Mouse (Mus musculus): ENCODE measurements at regions not wholly inside any gene's neighbourhood (a gene's known extent, or its start where the extent isn't known, plus 50 kb on each side); places are given as distances from the start of the nearest gene placed in this dataset.

DNA sequence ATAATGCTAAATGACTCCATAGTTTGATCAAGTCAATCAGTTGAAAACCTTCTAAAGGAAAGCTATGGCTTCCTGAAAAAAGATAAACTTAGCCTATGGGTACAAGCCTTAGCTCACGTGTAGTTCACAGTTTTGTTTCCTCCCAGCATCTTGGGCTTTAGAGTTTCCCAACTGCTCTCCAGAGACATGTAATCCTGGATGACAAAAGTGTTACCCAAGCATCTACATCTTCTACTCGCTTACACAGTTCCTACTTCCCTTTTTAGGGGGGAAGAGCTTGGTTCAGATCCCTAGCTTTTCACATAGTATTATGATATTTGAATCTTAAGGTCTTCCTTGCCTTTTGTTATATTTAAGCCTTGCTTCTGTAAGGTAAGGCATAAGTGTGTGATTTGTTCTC is 157.5 kb upstream of the Brinp3 start:
- 81% methylated on average over 2 of the region's 2 CpGs for whole genome bisulfite sequencing
- H3K36me3 ChIP-seq (ENCODE audit: control insufficient read depth, insufficient read depth), result no peaks in the 10 kb centered on the region
- no peak overlapping the region for H3K27ac ChIP-seq (ENCODE audit: low read length)
- no peaks in the 10 kb centered on the region for H3K4me1 ChIP-seq (replicated peaks; ENCODE audit: control insufficient read depth, insufficient read depth, low read length)
- no peak overlapping the region for H3K4me3 ChIP-seq (replicated peaks; ENCODE audit: low read length)
- no peaks in the 10 kb centered on the region for H3K9me3 ChIP-seq (ENCODE audit: control insufficient read depth, low read length)
- ATAC-seq, result no peak
- no peak overlapping the region for H3K4me2 ChIP-seq (ENCODE audit: low read length)
- H3K9ac ChIP-seq (replicated peaks; ENCODE audit: low read depth, low read length), result no peak overlapping the region
- H3K27me3 ChIP-seq (replicated peaks; ENCODE audit: control insufficient read depth, insufficient read depth, low read length), result no peaks in the 10 kb centered on the region

DNA sequence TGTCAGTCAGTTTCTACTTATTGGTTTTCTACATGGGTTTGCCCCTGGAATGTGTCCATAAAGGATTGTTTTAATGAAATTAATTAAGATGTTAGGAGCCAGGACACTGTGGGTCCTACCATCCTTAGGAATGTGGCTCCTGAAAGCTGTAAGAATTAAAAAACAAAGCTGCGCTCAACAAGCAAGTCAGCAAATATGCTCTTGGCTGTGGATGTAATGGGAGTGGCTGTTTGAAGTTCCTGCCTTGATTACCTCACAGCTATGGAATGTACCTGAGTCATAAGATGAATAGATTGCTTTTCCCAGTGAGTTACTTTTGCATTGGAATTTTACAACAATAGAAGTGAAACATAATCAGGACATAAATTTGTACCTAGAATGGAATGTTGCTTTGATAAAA is 137.6 kb upstream of the Brinp3 start:
- Histone ChIP-seq H3K27me3 (replicated peaks; ENCODE audit: control insufficient read depth, insufficient read depth, low read length) (no peaks in the 10 kb centered on the region), H3K36me3 (ENCODE audit: control insufficient read depth, insufficient read depth) (no peaks in the 10 kb centered on the region), H3K4me3 (replicated peaks; ENCODE audit: low read length) (no peak overlapping the region), H3K9ac (replicated peaks; ENCODE audit: low read depth, low read length) (no peak overlapping the region), H3K27ac (ENCODE audit: low read length) (no peak overlapping the region), H3K4me2 (ENCODE audit: low read length) (no peak overlapping the region), H3K4me1 (replicated peaks; ENCODE audit: control insufficient read depth, insufficient read depth, low read length) (no peaks in the 10 kb centered on the region), H3K9me3 (ENCODE audit: control insufficient read depth, low read length) (no peaks in the 10 kb centered on the region)
- WGBS, result 75% methylated on average over 1 of the region's 1 CpGs
- no peak for ATAC-seq

DNA sequence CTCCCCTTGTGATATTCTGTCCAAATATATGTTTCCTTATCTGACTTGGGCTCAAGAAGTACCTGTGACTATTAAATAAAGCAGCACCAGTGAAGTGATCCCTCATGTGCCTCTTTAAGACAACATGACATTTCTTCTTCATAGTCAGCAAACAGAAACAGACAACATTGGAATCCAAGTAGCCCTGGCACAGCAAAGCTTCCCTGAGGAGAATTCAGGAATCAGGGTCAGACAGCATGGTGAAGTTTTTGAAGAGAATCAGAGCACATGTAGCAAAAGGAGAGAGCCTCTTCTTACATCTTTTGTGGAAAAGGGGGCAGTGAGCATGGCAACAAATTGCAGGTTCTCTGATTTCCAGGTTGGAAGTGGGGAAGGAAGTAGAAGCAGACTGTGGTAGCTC is 136.3 kb upstream of the Brinp3 start:
- Histone ChIP-seq H3K36me3 (ENCODE audit: control insufficient read depth, insufficient read depth) (no peaks in the 10 kb centered on the region), H3K4me3 (replicated peaks; ENCODE audit: low read length) (no peak overlapping the region), H3K4me2 (ENCODE audit: low read length) (no peak overlapping the region), H3K9ac (replicated peaks; ENCODE audit: low read depth, low read length) (no peak overlapping the region), H3K9me3 (ENCODE audit: control insufficient read depth, low read length) (no peaks in the 10 kb centered on the region), H3K27me3 (replicated peaks; ENCODE audit: control insufficient read depth, insufficient read depth, low read length) (no peaks in the 10 kb centered on the region), H3K4me1 (replicated peaks; ENCODE audit: control insufficient read depth, insufficient read depth, low read length) (no peaks in the 10 kb centered on the region), H3K27ac (ENCODE audit: low read length) (no peak overlapping the region)
- no peak for ATAC-seq

DNA sequence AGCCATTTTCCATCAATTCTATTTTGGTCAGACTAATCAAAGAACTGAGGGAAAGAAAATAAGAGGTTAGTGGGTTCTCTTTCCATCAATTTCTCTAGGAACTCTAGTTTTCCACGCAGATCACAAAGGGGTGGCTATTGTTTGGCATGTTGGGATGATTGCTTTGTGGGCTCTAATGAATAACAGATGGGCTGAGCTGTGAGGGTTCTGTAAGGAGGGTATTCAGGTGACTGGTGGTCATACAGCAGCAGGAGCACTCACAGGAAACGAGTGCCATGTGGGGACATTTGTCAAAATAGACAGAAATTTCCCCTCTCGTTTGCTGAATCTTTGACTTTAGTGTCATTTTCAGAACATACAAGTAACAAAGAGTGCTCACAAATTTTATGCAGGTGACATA is 134.9 kb upstream of the Brinp3 start:
- Histone ChIP-seq H3K4me1 (replicated peaks; ENCODE audit: control insufficient read depth, insufficient read depth, low read length) (no peaks in the 10 kb centered on the region), H3K27ac (ENCODE audit: low read length) (no peak overlapping the region), H3K9ac (replicated peaks; ENCODE audit: low read depth, low read length) (no peak overlapping the region), H3K27me3 (replicated peaks; ENCODE audit: control insufficient read depth, insufficient read depth, low read length) (no peaks in the 10 kb centered on the region), H3K4me3 (replicated peaks; ENCODE audit: low read length) (no peak overlapping the region), H3K36me3 (ENCODE audit: control insufficient read depth, insufficient read depth) (no peaks in the 10 kb centered on the region), H3K9me3 (ENCODE audit: control insufficient read depth, low read length) (no peaks in the 10 kb centered on the region), H3K4me2 (ENCODE audit: low read length) (no peak overlapping the region)
- WGBS, result 44% methylated on average over 3 of the region's 3 CpGs
- no peak for ATAC-seq

DNA sequence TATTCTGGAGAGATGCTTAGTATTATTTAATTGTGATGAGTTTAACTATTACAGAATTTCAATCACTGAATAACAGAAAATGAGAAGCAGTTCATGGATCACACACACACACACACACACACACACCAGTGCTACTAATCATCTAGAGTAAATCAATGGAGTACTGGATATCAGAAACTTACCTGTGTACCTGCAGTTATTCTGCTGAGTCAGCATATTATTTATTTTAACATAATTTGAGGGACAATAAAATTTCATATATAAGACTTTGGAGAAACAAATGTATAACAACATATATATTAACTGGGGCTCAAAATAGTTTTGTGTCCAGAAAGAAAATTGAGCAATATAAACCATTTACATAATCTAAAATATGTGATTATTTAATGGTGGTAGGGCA is 134.4 kb upstream of the Brinp3 start:
- ATAC-seq, result no peak
- no peaks in the 10 kb centered on the region for H3K4me1 ChIP-seq (replicated peaks; ENCODE audit: control insufficient read depth, insufficient read depth, low read length)
- H3K9me3 ChIP-seq (ENCODE audit: control insufficient read depth, low read length), result no peaks in the 10 kb centered on the region
- no peaks in the 10 kb centered on the region for H3K27me3 ChIP-seq (replicated peaks; ENCODE audit: control insufficient read depth, insufficient read depth, low read length)
- H3K27ac ChIP-seq (ENCODE audit: low read length), result no peak overlapping the region
- no peak overlapping the region for H3K9ac ChIP-seq (replicated peaks; ENCODE audit: low read depth, low read length)
- no peak overlapping the region for H3K4me3 ChIP-seq (replicated peaks; ENCODE audit: low read length)
- no peak overlapping the region for H3K4me2 ChIP-seq (ENCODE audit: low read length)
- no peaks in the 10 kb centered on the region for H3K36me3 ChIP-seq (ENCODE audit: control insufficient read depth, insufficient read depth)

DNA sequence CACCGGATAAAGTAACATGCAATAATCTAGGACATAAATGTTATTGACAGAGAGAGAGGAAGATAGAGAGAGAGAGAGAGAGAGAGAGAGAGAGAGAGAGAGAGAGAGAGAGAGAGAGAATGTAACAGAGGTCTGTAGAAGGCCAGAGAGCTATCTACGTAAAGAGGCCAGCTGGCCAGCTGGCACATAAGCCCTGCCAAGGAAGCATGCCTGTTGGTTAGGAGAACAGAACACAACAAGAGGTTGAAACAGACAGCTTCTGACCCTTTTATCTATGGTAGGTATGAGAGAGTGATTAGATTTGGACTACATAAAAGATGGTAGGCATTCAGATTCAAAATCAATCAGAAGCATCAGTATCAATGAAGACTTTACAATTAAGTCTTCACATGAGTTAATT is 130.8 kb upstream of the Brinp3 start:
- Histone ChIP-seq H3K9ac (replicated peaks; ENCODE audit: low read depth, low read length) (no peak overlapping the region), H3K4me1 (replicated peaks; ENCODE audit: control insufficient read depth, insufficient read depth, low read length) (no peaks in the 10 kb centered on the region), H3K4me3 (replicated peaks; ENCODE audit: low read length) (no peak overlapping the region), H3K27ac (ENCODE audit: low read length) (no peak overlapping the region), H3K4me2 (ENCODE audit: low read length) (no peak overlapping the region), H3K9me3 (ENCODE audit: control insufficient read depth, low read length) (no peaks in the 10 kb centered on the region), H3K27me3 (replicated peaks; ENCODE audit: control insufficient read depth, insufficient read depth, low read length) (no peaks in the 10 kb centered on the region), H3K36me3 (ENCODE audit: control insufficient read depth, insufficient read depth) (no peaks in the 10 kb centered on the region)
- WGBS, result 93% methylated on average over 2 of the region's 2 CpGs
- no peak for ATAC-seq
